Mouse (Mus musculus): ENCODE measurements around the gene Phactr4. TPM values are rescaled to one million over a fixed set of nuclear protein-coding genes. Genes with fewer than 3 reads are reported as not detected.
A peak's percentile ranks its signal among the peaks of the same experiment; 100 is the strongest.

The Phactr4 gene
- polyA plus RNA-seq, 1 experiment from 2014 or later = 20.1 TPM

- no peak overlapping the region for H3K4me2 ChIP-seq
- no peaks in the 10 kb centered on the region for H3K4me1 ChIP-seq
- peaks cover 67% of the 10 kb centered on the region for H3K36me3 ChIP-seq
- H3K9ac ChIP-seq = no peak overlapping the region
- H3K4me3 ChIP-seq = no peak overlapping the region
- no peak for ATAC-seq (ENCODE audit: insufficient number of reproducible peaks, low FRiP score, low TSS enrichment, low read depth)
- no peak overlapping the region for H3K27ac ChIP-seq
- no peaks in the 10 kb centered on the region for H3K9me3 ChIP-seq
- 92% methylated on average over 4 of the region's 4 CpGs for WGBS
- no peaks in the 10 kb centered on the region for H3K27me3 ChIP-seq
These were observed 62.8 kb downstream of the Phactr4 start for GRCm38 (mm10) chr4:132359510-132359909.

- Histone ChIP-seq H3K4me1 (peaks cover 14% of the 10 kb centered on the region), H3K27ac (no peak overlapping the region), H3K9ac (no peak overlapping the region), H3K4me2 (no peak overlapping the region), H3K36me3 (peaks cover 53% of the 10 kb centered on the region), H3K9me3 (no peaks in the 10 kb centered on the region), H3K27me3 (no peaks in the 10 kb centered on the region), H3K4me3 (no peak overlapping the region)
- no peak for ATAC-seq (ENCODE audit: insufficient number of reproducible peaks, low FRiP score, low TSS enrichment, low read depth)
- 38% methylated on average over 12 of the region's 12 CpGs for whole genome bisulfite sequencing
These were observed 66.1 kb downstream of the Phactr4 start for GRCm38 (mm10) chr4:132356170-132356569.

GRCm38 (mm10) chr4:132355403-132355802 is 66.9 kb downstream of the Phactr4 start:
- Histone ChIP-seq H3K36me3 (peaks cover 57% of the 10 kb centered on the region), H3K4me3 (no peak overlapping the region), H3K4me1 (peaks cover 17% of the 10 kb centered on the region), H3K9me3 (no peaks in the 10 kb centered on the region), H3K4me2 (no peak overlapping the region), H3K9ac (no peak overlapping the region), H3K27ac (no peak overlapping the region), H3K27me3 (no peaks in the 10 kb centered on the region)
- WGBS = 92% methylated on average over 3 of the region's 3 CpGs
- ATAC-seq (ENCODE audit: insufficient number of reproducible peaks, low FRiP score, low TSS enrichment, low read depth) = no peak

GRCm38 (mm10) chr4:132354571-132354970 is 67.7 kb downstream of the Phactr4 start:
- no peak overlapping the region for H3K4me2 ChIP-seq
- no peak overlapping the region for H3K4me3 ChIP-seq
- no peaks in the 10 kb centered on the region for H3K9me3 ChIP-seq
- no peak overlapping the region for H3K27ac ChIP-seq
- H3K36me3 ChIP-seq = peaks cover 51% of the 10 kb centered on the region
- ATAC-seq (ENCODE audit: insufficient number of reproducible peaks, low FRiP score, low TSS enrichment, low read depth) = no peak
- WGBS = 82% methylated on average over 4 of the region's 4 CpGs
- H3K27me3 ChIP-seq = no peaks in the 10 kb centered on the region
- no peak overlapping the region for H3K9ac ChIP-seq
- peaks cover 17% of the 10 kb centered on the region for H3K4me1 ChIP-seq

GRCm38 (mm10) chr4:132353481-132353885 is 68.8 kb downstream of the Phactr4 start, which contains the start of gene Rcc1:
Gene Rcc1, minus strand, starts transcription at chr4:132353605.
- under 1% methylated on average over 31 of the region's 31 CpGs for whole genome bisulfite sequencing
- peaks cover 40% of the 10 kb centered on the region for H3K36me3 ChIP-seq
- peak within 1 kb of the TSS; percentile 67 for H3K4me2 ChIP-seq

GRCm38 (mm10) chr4:132352739-132353138 is 69.5 kb downstream of the Phactr4 start:
- ATAC-seq (ENCODE audit: insufficient number of reproducible peaks, low FRiP score, low TSS enrichment, low read depth) = no peak
- WGBS = 0% methylated on average over 14 of the region's 14 CpGs
- H3K36me3 ChIP-seq = peaks cover 34% of the 10 kb centered on the region

More at GRCm38 (mm10) chr4:132353481-132353885, 68.8 kb downstream of the Phactr4 start, which contains the start of gene Rcc1:
- Histone ChIP-seq H3K27me3 (no peaks in the 10 kb centered on the region), H3K4me3 (peak within 1 kb of the TSS; percentile 75), H3K4me1 (peaks cover 17% of the 10 kb centered on the region), H3K9me3 (no peaks in the 10 kb centered on the region), H3K27ac (peak within 1 kb of the TSS; percentile 96), H3K9ac (peak within 1 kb of the TSS; percentile 86)
- peak; percentile 93 for ATAC-seq (ENCODE audit: insufficient number of reproducible peaks, low FRiP score, low TSS enrichment, low read depth)

GRCm38 (mm10) chr4:132351401-132351800 is 70.9 kb downstream of the Phactr4 start:
- WGBS = 39% methylated on average over 1 of the region's 1 CpGs
- Histone ChIP-seq H3K9ac (no peak overlapping the region), H3K4me2 (peak overlapping the region; percentile 67), H3K36me3 (peaks cover 20% of the 10 kb centered on the region; the same call in 1 of the 2 replicates), H3K4me1 (peaks cover 17% of the 10 kb centered on the region), H3K9me3 (no peaks in the 10 kb centered on the region), H3K4me3 (peak overlapping the region; percentile 75), H3K27ac (peak overlapping the region; percentile 19; the same call in 1 of the 2 replicates), H3K27me3 (no peaks in the 10 kb centered on the region)
- no peak for ATAC-seq (ENCODE audit: insufficient number of reproducible peaks, low FRiP score, low TSS enrichment, low read depth)

More at GRCm38 (mm10) chr4:132352739-132353138, 69.5 kb downstream of the Phactr4 start:
- no peaks in the 10 kb centered on the region for H3K27me3 ChIP-seq
- no peaks in the 10 kb centered on the region for H3K9me3 ChIP-seq
- peak overlapping the region; percentile 75 for H3K4me3 ChIP-seq
- peak overlapping the region; percentile 67 for H3K4me2 ChIP-seq
- peak overlapping the region; percentile 86 for H3K9ac ChIP-seq
- peaks cover 17% of the 10 kb centered on the region for H3K4me1 ChIP-seq
- peak overlapping the region; percentile 96 for H3K27ac ChIP-seq

- H3K4me1 ChIP-seq = peaks cover 17% of the 10 kb centered on the region
- no peaks in the 10 kb centered on the region for H3K27me3 ChIP-seq
- no peak overlapping the region for H3K4me3 ChIP-seq
- no peak for ATAC-seq (ENCODE audit: insufficient number of reproducible peaks, low FRiP score, low TSS enrichment, low read depth)
- WGBS = 73% methylated on average over 3 of the region's 3 CpGs
- 0 out of 2 replicates have a peak overlapping the region, but pooled peaks have one; percentile 19 for H3K27ac ChIP-seq
- peaks cover 16% of the 10 kb centered on the region; the same call in 1 of the 2 replicates for H3K36me3 ChIP-seq
- H3K4me2 ChIP-seq = no peak overlapping the region
- no peaks in the 10 kb centered on the region for H3K9me3 ChIP-seq
- H3K9ac ChIP-seq = no peak overlapping the region
These were observed 71.4 kb downstream of the Phactr4 start for GRCm38 (mm10) chr4:132350854-132351253.

GRCm38 (mm10) chr4:132350123-132350740 is 72.1 kb downstream of the Phactr4 start:
- 49% methylated on average over 2 of the region's 2 CpGs for WGBS
- no peak overlapping the region for H3K4me3 ChIP-seq
- no peak overlapping the region for H3K4me2 ChIP-seq
- peak overlapping the region; percentile 22; the same call in 1 of the 2 replicates for H3K27ac ChIP-seq
- H3K4me1 ChIP-seq = peaks cover 17% of the 10 kb centered on the region
- H3K27me3 ChIP-seq = no peaks in the 10 kb centered on the region
- peaks cover 16% of the 10 kb centered on the region; the same call in 1 of the 2 replicates for H3K36me3 ChIP-seq
- no peak overlapping the region for H3K9ac ChIP-seq
- no peaks in the 10 kb centered on the region for H3K9me3 ChIP-seq
- ATAC-seq (ENCODE audit: insufficient number of reproducible peaks, low FRiP score, low TSS enrichment, low read depth) = no peak

- no peak overlapping the region for H3K4me2 ChIP-seq
- H3K4me3 ChIP-seq = no peak overlapping the region
- ATAC-seq (ENCODE audit: insufficient number of reproducible peaks, low FRiP score, low TSS enrichment, low read depth) = no peak
- H3K27me3 ChIP-seq = no peaks in the 10 kb centered on the region
- 64% methylated on average over 3 of the region's 3 CpGs for WGBS
- H3K36me3 ChIP-seq = peaks cover 16% of the 10 kb centered on the region; the same call in 1 of the 2 replicates
- H3K27ac ChIP-seq = peak overlapping the region; percentile 22
- no peak overlapping the region for H3K9ac ChIP-seq
- peaks cover 20% of the 10 kb centered on the region for H3K4me1 ChIP-seq
- no peaks in the 10 kb centered on the region for H3K9me3 ChIP-seq
These were observed 72.7 kb downstream of the Phactr4 start for GRCm38 (mm10) chr4:132349495-132350122.

- H3K27me3 ChIP-seq = no peaks in the 10 kb centered on the region
- no peaks in the 10 kb centered on the region for H3K9me3 ChIP-seq
- peaks cover 30% of the 10 kb centered on the region for H3K4me1 ChIP-seq
- no peak overlapping the region for H3K9ac ChIP-seq
- no peak overlapping the region for H3K27ac ChIP-seq
- H3K4me2 ChIP-seq = no peak overlapping the region
- WGBS = 55% methylated on average over 2 of the region's 3 CpGs
- H3K36me3 ChIP-seq = peaks cover 16% of the 10 kb centered on the region; the same call in 1 of the 2 replicates
- no peak overlapping the region for H3K4me3 ChIP-seq
- ATAC-seq (ENCODE audit: insufficient number of reproducible peaks, low FRiP score, low TSS enrichment, low read depth) = no peak
These were observed 75.6 kb downstream of the Phactr4 start for GRCm38 (mm10) chr4:132346661-132347060.

GRCm38 (mm10) chr4:132346261-132346660 is 76.0 kb downstream of the Phactr4 start:
- 86% methylated on average over 4 of the region's 4 CpGs for WGBS
- Histone ChIP-seq H3K27ac (no peak overlapping the region), H3K9me3 (no peaks in the 10 kb centered on the region), H3K36me3 (peaks cover 12% of the 10 kb centered on the region; the same call in 1 of the 2 replicates), H3K4me3 (no peak overlapping the region), H3K4me2 (no peak overlapping the region), H3K4me1 (peaks cover 26% of the 10 kb centered on the region), H3K9ac (no peak overlapping the region), H3K27me3 (no peaks in the 10 kb centered on the region)
- no peak for ATAC-seq (ENCODE audit: insufficient number of reproducible peaks, low FRiP score, low TSS enrichment, low read depth)
